Mouse (Mus musculus): ENCODE data around the gene Tut4.

DNA sequence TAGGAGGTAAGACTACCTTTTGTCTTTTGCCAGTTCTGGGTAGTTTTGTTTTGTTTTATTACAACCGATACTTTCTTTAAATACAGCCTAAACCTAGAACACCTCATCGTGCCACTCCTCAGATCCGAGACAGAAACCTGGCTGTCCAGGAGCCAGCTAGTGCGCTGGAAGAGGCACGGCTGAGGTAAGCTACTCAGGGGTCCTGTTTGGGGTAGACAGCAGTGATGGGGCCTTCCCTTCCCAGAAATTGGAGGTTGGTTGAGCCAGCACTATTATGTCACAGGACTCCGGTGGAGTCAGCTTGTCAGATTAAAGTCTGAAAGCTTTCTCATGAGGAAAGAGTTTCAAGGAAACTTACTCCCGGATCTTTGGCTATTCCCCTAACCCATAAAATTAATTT lies 142.6 kb downstream of the Tut4 start:
- no peak for TF ChIP-seq ZNF384 (IDR thresholded peaks at IDR 0.05; ENCODE audit: low read depth, low read length)
- TF ChIP-seq HCFC1 (IDR thresholded peaks at IDR 0.05; ENCODE audit: borderline replicate concordance, insufficient read depth, low read length): no peak
